Mouse (Mus musculus) c-Kit-positive CD71-positive TER-119-negative erythroid progenitor cells, embryonic 14.5 days (primary cell): ENCODE measurements around the gene Pnliprp1.

Experiments used
- DNase-seq: peaks from one replicate; pipeline ENCODE4 v3.0.0-alpha.2; 2013; ENCODE audit warnings: low read depth

Gene Pnliprp1

DNA sequence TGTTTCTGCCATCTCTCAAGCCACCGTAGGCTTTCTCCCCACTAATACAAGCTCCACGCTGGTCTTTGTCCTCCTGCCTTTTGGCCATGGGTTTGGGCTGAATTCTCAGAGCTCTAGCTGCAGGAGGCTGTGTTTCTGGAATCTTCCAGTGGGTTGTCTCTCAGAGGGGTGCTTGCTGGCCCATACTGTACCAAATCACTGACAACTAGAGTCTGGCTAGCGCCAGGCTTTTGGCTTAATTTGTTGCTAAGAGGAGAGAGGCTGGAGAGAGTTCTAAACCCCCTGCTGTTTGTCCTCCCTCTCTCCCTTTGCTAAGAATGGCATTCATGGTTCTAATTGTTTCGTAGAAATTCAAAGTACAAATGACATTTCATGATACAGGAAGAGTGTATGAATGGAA is 52.9 kb downstream of the Pnliprp1 start:
- no peak for DNase-seq

DNA sequence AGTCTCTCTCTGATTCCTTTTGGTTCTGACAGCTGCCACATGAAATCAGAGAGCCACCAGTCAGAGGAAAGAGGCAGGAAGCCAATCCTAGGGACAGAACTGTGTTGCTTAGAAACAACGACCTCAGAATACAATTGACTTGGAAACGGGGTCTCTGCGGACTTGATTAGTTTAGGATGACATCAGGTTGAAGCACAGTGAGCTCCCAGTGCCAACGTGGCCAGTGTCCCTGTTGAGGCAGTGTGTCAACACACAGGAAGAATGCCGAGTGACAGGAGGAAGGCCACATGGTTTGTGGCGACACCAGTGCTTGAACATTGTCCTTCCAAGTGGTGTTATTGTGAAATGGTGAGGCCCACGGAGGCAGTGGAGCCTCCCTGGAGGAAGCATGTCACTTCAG is 55.3 kb downstream of the Pnliprp1 start:
- DNase-seq: no peak

DNA sequence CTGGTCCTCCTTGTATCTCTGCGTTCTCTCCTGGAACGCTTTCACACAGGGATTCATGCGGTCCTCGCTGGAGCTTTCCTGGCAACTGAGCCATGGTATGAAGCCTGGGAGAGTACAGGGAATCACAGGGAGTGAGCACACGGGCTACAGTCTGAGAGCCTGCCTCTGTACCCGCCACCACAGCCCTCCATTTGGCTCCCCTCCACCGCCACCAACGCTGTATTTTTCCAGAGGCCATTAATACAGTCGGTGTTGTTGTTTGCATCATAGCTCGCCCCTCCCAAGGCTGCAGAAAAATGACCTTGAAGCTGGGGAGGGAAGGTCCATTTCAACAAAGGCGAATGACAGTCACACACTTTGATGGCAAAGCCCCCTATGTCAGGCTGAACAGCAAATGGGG is 60.5 kb downstream of the Pnliprp1 start:
- no peak for DNase-seq
